Mouse (Mus musculus) liver (tissue): ENCODE results near the gene Sppl2a.
A peak's percentile ranks its signal among the peaks of the same experiment; 100 is the strongest.
"Not testable (repeated sequence)": the region's sequence is repeated elsewhere in the genome, so short reads cannot be mapped to it uniquely, and the experiment has no call there.

Experiments
- DNase-seq: peaks from one replicate; pipeline ENCODE4 v3.0.0-alpha.2; 2020; ENCODE audit warnings: mixed read lengths

Gene Sppl2a

DNA sequence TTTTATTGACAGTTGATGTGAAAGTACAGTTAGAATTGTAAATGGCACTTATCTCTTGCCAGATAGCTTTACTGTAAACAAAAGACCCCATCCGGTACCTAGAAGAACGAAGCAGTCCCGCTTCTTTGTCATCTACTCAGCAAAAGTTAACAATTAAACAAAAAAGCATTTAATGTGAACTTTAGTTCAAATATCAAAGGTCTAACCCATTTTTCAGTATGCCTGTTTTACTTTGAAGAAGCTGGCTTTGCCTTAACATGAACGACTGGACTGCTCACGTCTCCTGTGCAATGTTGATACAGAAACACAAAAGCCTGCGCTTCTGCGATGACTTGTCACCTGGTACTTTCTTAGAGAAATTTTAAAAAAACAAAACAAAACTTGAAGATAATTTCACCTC, 40.7 kb downstream of the Sppl2a start:
- DNase-seq, result no peak

DNA sequence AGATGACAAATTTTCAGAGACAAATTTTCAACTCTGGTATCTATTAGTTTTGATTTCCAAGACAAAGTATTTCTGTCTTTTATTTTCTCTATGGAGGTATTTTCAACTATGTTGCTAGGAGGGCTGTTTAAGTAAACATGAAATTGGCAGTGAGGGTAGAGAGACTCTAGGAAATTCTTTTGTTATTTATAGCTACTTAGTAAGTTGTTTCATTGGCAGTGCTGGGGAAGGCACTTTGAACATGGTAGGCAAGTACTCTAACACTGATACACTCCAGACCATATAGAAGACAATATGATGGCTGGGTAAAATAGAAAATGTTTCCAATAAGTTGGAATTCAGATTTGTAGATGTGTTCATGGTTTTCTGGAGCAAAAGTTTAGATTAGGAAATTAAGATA, 41.3 kb downstream of the Sppl2a start:
- no peak for DNase-seq

DNA sequence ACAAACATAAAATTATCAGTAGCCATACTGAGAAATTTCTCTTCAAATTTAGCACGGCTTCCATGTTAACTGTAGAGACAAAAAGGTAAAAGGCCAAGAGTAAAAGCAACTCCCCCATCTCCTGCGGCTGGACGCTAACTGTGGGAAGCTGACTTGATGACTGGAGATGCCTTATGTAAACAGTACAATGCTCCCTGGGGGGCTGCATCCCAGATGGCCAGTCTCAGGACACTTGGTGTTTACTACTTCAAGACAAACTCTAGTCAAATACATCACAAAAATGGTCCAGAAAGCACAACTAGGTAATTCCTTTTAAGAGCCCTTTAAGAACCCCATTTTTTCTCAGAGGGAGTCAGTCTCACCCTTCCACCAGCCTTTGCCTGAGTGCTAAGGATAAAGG, 45.9 kb downstream of the Sppl2a start:
- no peak for DNase-seq

DNA sequence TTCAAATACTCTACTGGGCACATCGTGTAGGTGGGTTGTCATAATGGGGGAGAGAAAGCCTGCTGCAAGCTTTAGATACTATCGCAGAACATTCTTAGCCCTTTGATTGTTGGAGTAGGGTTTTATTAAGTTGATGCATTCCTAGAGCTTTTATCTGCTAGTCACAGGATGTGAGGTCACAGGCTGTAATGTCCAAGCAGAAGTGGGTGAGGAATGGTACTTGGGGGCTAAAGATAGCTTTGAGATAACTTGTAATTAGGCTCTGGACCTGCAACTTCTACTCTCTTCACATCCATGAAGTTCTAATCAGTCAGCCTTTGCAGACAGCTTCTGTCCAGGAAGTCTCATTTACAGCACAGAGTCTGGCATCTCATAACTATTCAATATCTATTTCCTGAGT, 47.2 kb downstream of the Sppl2a start:
- no peak for DNase-seq

DNA sequence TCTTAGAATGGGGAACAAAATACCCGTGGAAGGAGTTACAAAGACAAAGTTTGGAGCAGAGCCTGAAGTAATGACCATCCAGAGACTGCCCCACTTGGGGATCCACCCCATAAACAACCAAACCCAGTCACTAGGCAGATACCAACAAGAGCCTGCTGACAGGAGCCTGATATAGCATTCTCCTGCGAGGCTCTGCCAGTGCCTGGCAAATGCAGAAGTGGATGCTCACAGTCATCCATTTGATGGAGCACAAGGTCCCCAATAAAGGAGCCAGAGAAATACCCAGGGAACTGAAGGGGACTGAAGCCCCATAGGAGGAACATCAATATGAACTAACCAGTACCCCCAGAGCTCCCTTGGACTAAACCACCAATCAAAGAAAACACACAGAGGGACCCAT, 50.3 kb downstream of the Sppl2a start:
- DNase-seq, result not testable (repeated sequence)

DNA sequence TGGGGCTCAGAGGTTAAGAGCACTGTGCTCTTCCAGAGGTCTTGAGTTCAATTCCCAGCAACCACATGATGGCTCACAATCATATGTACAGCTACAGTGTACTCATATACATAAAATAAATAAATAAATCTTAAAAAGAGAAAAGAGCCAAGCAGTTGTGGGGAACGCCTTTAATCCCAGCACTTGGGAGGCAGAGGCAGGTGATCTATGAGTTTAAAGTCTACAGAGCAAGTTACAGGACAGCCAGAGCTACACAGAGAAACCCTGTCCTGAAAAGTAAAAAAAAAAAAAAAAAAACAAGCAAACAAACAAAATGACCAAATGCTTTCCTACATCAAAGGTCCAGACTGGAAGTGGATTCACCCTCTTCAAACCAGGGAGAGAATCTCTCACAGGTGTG, 55.0 kb downstream of the Sppl2a start:
- DNase-seq, result no peak

DNA sequence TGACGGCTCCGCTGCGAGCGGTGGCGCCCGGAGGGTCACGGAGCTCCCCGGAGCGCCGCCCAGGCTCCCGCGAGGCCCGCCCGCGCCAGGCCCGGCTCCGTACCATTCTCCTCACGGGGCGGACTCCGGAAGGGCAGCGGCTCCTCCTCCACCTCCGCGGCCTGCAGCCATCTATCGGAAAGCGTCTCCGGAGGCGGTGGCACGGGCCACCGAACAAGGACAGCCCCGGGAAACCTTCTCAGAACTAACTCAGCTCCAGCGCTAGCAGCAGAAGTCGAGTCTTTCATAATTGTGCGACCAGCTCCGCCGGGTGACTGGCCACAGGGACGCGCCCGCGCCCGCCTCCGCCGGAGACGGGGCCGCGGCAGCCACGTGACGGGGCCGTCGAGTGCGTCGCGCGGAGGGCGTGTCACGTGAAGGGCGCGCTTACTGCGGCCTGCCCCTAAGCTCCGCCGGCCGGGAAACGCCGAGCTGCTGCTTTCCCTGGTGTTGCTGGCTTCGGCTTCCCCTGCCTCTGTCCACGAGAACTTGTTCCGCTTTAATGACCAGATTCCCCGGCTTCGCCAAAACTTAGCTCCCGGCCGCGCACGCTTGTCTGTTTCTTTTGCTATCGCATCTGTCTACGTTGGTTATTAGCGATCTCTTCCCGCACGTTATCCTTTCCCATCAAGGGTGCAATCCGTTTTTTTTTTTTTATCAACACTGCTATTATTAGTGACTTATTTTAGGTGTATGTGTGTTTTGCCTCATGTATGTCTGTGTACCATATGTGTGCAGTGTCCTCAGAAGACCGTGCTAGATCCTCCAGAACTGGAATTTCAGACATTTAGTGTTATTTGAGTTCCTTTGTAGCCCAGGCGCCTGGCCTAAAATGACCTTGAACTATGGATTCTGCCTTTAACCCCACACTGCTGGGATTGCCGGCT, 56.9 kb downstream of the Sppl2a start, which contains the start of gene Trpm7:
Gene Trpm7, minus strand, starts transcription at position 360 of the 926 bp plus-strand sequence.
- peak; percentile 93 for DNase-seq

DNA sequence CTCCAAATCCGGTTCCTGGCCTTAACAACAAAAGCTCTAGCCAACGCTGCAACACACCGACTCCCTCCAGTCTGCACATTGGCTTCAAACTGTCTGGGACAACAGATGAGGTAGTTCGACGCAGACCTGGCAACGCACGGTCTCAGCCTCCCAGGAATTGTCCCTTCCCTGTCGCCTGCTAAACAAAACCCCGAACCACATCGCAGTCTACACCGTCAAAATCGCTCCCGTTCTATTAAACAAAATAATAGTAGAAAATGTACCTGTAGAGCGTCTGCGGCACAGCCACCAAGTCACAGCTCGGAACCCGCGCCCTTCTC, 57.6 kb downstream of the Sppl2a start:
- no peak for DNase-seq

DNA sequence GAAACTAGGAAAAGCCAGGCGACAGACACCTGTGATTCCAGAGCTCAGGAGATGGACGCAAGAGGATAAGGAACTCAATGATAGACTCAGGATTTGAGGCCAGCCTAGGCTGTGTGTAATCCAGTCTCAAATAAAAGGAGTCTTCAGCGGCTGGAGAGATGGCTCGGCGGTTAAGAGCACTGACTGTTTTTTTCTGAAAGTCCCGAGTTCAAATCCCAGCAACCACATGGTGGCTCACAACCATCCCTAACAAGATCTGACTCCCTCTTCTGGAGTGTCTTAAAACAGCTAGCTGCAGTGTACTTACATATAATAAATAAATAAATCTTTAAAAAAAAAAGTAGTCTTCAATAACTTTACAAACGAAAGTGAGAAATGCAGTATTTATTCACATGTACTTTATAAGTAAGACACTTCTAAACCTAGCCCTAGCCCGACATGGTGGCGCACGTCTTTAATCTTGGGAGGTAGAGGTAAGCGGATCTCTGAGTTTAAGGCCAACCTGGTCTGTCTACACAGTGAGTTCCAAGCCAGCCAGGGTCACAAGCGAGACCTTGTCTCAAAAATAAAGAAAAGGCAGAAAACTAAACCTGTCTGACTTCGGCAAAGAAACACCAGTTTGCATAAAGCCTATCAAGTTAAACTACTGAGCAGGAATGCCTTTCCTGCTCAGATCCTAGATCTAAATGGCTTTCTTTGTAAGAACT, 58.1 kb downstream of the Sppl2a start:
- peak; percentile 36 for DNase-seq

DNA sequence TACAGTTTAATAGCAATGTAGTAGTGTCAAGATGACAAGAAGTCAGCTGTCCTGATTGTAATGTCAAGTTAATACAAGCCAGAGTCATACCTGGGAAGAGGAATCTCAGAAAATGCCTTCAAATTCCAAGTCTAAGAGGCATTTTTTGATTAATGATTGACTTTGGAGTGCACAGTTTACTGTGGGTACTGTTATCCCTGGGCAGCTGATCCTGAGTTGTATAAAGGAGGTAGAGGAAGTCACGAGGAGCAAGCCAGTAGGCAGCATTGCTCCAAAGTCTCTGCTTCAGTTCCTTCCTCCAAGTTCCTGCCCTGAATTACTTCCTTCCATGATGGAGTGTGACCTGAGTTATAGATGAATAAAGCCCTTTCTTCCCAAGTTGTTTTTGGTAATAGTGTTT, 66.7 kb downstream of the Sppl2a start:
- no peak for DNase-seq

DNA sequence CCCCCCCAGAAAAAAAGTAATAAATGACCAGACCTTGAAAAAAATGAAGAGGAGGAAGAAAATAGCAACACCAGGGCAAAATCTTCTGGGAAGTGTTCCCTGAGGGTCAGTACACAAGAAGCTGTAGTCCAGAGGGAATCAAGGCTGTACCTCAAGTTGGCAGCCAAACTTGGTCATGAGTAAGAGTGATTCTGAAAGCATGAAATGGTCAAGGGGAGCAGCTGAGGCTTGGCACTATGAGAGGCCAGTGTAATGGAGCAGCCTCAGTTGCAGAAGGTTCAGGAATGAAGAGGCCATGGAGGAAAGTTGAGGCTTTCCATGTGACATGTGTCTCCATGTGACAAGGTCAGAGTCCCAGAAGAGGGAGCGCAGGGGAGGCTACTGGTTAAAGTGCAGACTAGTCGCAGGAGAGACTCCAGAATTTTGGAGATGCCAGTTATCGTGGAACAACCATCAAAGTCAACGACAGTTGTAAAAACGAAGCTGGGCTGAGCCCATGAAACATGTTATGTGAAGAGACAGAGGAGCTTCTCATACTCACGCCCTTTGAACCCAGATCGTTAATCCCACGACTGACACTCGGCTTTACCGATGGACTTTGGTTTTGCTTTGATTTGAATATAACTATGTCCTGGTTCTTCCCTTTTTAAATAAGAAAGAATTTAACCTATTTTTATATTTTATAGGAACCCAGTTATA, 67.4 kb downstream of the Sppl2a start:
- DNase-seq, result no peak

DNA sequence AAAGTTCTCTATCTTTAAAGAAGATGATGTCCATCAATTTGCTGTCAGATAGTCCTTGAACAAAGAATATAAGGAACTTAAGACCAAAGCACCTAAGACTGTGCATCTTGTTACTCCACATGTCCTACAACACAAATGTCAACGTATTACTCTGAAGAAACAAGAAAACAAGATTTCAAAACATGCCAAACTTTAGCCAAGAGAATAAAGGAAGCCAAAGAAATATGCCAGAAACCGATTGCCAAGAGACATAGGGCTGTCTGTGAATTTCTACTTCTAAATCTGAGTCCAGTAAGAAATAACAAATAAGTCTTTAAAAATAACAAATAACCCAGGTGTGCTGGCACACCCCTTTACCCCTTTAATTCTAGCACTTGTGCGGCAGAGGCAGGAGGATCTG, 68.0 kb downstream of the Sppl2a start:
- DNase-seq, result no peak

DNA sequence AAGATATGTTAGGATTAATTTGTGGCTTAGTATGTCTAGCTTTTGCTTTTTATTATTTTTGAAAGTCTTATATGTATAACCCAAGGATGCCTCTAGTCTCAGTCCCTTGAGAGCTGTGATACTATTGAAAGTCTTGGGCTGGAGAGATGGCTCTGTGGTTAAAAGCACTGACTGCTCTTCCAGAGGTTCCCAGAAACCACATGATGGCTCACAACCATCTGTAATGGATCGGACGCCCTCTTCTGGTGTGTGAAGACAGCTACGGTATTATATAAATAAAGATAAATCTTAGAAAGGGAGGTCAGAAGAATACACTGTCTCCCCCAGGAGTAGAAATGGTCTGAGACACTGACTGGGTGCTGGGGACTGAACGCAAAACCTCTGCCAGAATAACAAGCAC, 88.3 kb downstream of the Sppl2a start:
- DNase-seq, result no peak
